Mouse (Mus musculus) hindbrain, postnatal 0 days (tissue): Measurements from ENCODE around the gene Stk39. TPM values are rescaled to one million over a fixed set of nuclear protein-coding genes. Genes with fewer than 3 reads are reported as not detected.

Source experiments
- ATAC-seq: fragments of 200-750 bp; cut with Nextera tagmentation; 2 replicates; pipeline ENCODE4 v1.8.0; 2017; ENCODE audit warnings: mild to moderate bottlenecking, moderate TSS enrichment, moderate library complexity
- DNase-seq: peaks from one replicate; pipeline ENCODE4 v3.0.0-alpha.2; 2015; ENCODE audit warnings: low spot score
- H3K27ac ChIP-seq: fragments of 300-500 bp; sonication (generic); 2 replicates; pipeline ENCODE4 v1.5.1; 2014; ENCODE audit warnings: mild to moderate bottlenecking
- H3K27me3 ChIP-seq: fragments of 300-500 bp; sonication (generic); 2 replicates; pipeline ENCODE4 v1.6.1; 2014; ENCODE audit warnings: low read length, mixed read lengths; ENCODE audit not compliant: insufficient read depth
- H3K36me3 ChIP-seq: fragments of 300-500 bp; sonication (generic); 2 replicates; pipeline ENCODE4 v1.6.1; 2014; ENCODE audit warnings: low read length, mixed read lengths; ENCODE audit not compliant: insufficient read depth
- H3K4me1 ChIP-seq: fragments of 300-500 bp; sonication (generic); 2 replicates; pipeline ENCODE4 v1.6.1; 2014; ENCODE audit warnings: antibody characterized with exemption, low read length, mixed read lengths; ENCODE audit not compliant: insufficient read depth
- H3K4me2 ChIP-seq: fragments of 300-500 bp; sonication (generic); 2 replicates; pipeline ENCODE4 v1.6.1; 2014; ENCODE audit warnings: low read depth, mild to moderate bottlenecking, low read length, moderate library complexity, mixed read lengths
- H3K4me3 ChIP-seq: fragments of 300-500 bp; sonication (generic); 2 replicates; pipeline ENCODE4 v1.5.1; 2014; ENCODE audit warnings: low read length
- H3K9ac ChIP-seq: fragments of 300-500 bp; sonication (generic); replicated peaks from 2 replicates; pipeline ENCODE4 v1.6.1; 2014; ENCODE audit warnings: mild to moderate bottlenecking, low read length, moderate library complexity, mixed read lengths
- H3K9me3 ChIP-seq: fragments of 300-500 bp; sonication (generic); 2 replicates; pipeline ENCODE4 v1.6.1; 2016; ENCODE audit warnings: low read length, mixed read lengths
- CTCF ChIP-seq: IDR thresholded peaks from 2 replicates; pipeline ENCODE4 v1.5.1; 2016; ENCODE audit warnings: antibody characterized with exemption, control low read depth, low read depth
- WGBS: fragments of 180-500 bp; shearing (Covaris S2); extraction: QIAGEN DNeasy Blood & Tissue Kit; methylation state at CpG from one replicate; pipeline ENCODE4 v1.1.7; 2014; 5-methylcytosine and 5-hydroxymethylcytosine counted together
- polyA plus RNA-seq: library from polyadenylated mRNA; unstranded; fragments of >200 nt; fragmentation: Nextera tagmentation; extraction: Ambion mirVana; gene quantifications from 2 replicates; pipeline ENCODE4 v1.2.1, GENCODE M21; 2015
- total RNA-seq: library from RNA; depleted of rRNA; stranded (reverse); fragments of >200 nt; gene quantifications from 2 replicates; pipeline ENCODE4 v1.2.3, GENCODE M21; 2014

The Stk39 gene
- total and polyA plus RNA-seq, 2 experiments from 2014 or later: 30.8 to 38.4 TPM

DNA sequence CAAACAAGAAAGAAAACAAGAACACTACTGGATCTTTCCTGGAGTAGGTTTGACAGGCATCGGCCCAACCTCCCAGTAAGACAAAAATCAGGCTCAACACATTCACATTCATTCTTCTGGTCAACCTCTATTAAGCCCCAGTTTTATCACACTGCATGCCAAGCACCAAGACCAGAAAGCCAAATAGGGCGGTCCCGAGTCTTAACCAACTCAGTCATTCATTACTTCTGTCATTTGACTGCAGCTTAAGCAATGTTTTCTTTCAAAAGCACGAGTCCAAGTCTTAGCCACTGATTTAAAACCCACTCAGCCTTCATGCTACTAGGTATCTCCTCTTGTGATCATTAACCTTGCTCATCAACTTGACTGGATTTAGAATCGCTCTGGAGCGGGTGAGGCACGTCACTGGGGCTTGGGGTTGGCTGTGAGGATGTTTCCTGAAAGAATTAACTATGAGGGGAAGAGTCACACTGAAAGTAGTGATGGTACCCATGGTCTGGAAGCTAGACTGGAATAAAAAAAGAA lies 129.9 kb downstream of the Stk39 start:
- H3K4me3 ChIP-seq: no peak overlapping the region
- 81% methylated on average over 7 of the region's 7 CpGs for WGBS

DNA sequence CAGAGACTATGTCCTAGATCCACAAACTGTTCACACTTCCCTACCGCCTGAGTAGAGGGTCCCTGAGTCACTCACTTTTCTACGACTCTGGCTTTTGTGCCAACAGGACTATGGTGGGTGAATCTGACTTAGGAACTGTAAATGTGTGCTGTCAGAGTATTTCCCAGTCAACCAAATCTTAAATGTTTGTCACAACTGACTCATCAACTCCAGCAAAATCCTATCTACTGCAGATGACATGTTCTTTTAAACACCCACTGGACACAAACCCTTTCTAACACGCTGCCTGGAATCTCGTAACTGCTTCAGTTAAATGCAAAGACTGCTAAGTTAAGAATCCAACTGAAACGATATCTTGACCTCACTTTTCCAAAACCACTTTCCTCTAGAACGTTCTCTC lies 135.2 kb downstream of the Stk39 start:
- Histone ChIP-seq H3K27ac (no peak overlapping the region), H3K9me3 (no peaks in the 10 kb centered on the region), H3K36me3 (peaks cover 4% of the 10 kb centered on the region; the same call in 1 of the 2 replicates), H3K4me1 (no peaks in the 10 kb centered on the region), H3K9ac (no peak overlapping the region), H3K27me3 (no peaks in the 10 kb centered on the region), H3K4me3 (no peak overlapping the region), H3K4me2 (no peak overlapping the region)
- ATAC-seq (no peak), DNase-seq (no peak)
- no peak for TF ChIP-seq CTCF
- 93% methylated on average over 6 of the region's 6 CpGs for WGBS

More for the DNA sequence above, 129.9 kb downstream of the Stk39 start:
- H3K4me1 ChIP-seq: no peaks in the 10 kb centered on the region
- no peaks in the 10 kb centered on the region for H3K9me3 ChIP-seq
- no peaks in the 10 kb centered on the region for H3K27me3 ChIP-seq
- DNase-seq: no peak
- no peak for ATAC-seq
- no peak overlapping the region for H3K27ac ChIP-seq
- H3K36me3 ChIP-seq: peaks cover 16% of the 10 kb centered on the region; the same call in 1 of the 2 replicates
- H3K9ac ChIP-seq: no peak overlapping the region
- H3K4me2 ChIP-seq: no peak overlapping the region
- no peak for TF ChIP-seq CTCF

GRCm38 (mm10) chr2:68334945-68335344 lies 137.1 kb downstream of the Stk39 start:
- Histone ChIP-seq H3K36me3 (peaks cover 4% of the 10 kb centered on the region; the same call in 1 of the 2 replicates), H3K27me3 (no peaks in the 10 kb centered on the region), H3K9me3 (no peaks in the 10 kb centered on the region), H3K4me2 (no peak overlapping the region), H3K4me3 (no peak overlapping the region), H3K9ac (no peak overlapping the region), H3K27ac (no peak overlapping the region), H3K4me1 (no peaks in the 10 kb centered on the region)
- DNase-seq (no peak), ATAC-seq (no peak)
- WGBS: 51% methylated on average over 5 of the region's 5 CpGs
- TF ChIP-seq CTCF: no peak

- Histone ChIP-seq H3K36me3 (no peaks in the 10 kb centered on the region), H3K9ac (no peak overlapping the region), H3K27ac (no peak overlapping the region), H3K4me2 (no peak overlapping the region), H3K4me1 (peaks cover 6% of the 10 kb centered on the region; the same call in 1 of the 2 replicates), H3K27me3 (no peaks in the 10 kb centered on the region), H3K9me3 (no peaks in the 10 kb centered on the region), H3K4me3 (no peak overlapping the region)
- 67% methylated on average over 5 of the region's 5 CpGs for WGBS
- 0 out of 2 replicates have a peak, but pooled peaks have one; percentile 44 for ATAC-seq
- no peak for TF ChIP-seq CTCF
- DNase-seq: peak; percentile 35
Measured at GRCm38 (mm10) chr2:68325306-68325705, 146.8 kb downstream of the Stk39 start.

DNA sequence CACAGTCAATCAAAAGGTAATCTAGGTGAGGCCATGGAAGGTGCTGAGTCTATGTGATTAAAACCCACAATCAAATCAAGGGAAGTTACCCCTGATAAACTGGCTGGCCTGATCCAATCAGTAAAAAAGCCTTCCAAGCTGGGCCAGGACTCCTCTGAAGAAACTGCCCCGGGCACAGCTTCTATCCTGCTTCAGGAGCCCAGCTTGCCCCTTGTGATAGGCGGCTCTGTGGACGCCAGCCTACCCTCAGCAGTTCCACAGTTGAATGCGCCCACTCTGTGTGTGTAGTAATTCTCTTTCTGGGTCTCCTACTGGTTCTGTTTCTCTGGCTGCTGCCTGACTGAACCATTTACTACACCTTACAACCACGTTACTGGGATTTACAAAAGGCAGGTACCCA lies 150.8 kb downstream of the Stk39 start:
- Histone ChIP-seq H3K4me2 (no peak overlapping the region), H3K4me1 (peaks cover 15% of the 10 kb centered on the region), H3K9ac (no peak overlapping the region), H3K27ac (peak overlapping the region; percentile 17; the same call in 1 of the 2 replicates), H3K9me3 (no peaks in the 10 kb centered on the region), H3K36me3 (no peaks in the 10 kb centered on the region), H3K4me3 (no peak overlapping the region), H3K27me3 (no peaks in the 10 kb centered on the region)
- 57% methylated on average over 5 of the region's 5 CpGs for WGBS
- no peak for TF ChIP-seq CTCF
- ATAC-seq (no peak), DNase-seq (no peak)

- 14% methylated on average over 10 of the region's 10 CpGs for WGBS
- peak; percentile 57 for DNase-seq
- no peak overlapping the region for H3K9ac ChIP-seq
Measured at GRCm38 (mm10) chr2:68320670-68321069, 151.4 kb downstream of the Stk39 start.

DNA sequence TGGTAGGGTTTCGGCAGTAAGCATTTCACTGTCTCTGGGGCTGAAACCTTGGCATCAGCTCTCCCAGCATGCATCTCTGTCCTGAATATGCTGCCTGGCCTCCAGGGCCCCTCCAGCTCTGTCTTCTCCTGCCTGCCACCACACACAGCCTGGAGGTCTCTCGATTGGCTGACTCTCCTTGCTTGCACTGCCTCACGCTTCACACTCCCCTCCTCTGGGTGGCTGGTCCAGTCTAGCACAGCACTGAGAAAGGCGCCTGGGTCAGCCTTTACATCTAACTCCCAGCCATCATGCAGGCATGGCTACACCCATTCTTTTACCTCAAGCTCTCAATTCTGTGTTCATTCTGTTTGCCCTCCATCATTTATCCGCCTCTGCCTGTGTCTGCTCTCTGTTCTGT lies 153.6 kb downstream of the Stk39 start:
- peaks cover 15% of the 10 kb centered on the region for H3K4me1 ChIP-seq
- no peak overlapping the region for H3K4me3 ChIP-seq
- ATAC-seq (peak; percentile 48; the same call in 1 of the 2 replicates), DNase-seq (no peak)
- H3K27ac ChIP-seq: no peak overlapping the region
- WGBS: 55% methylated on average over 5 of the region's 5 CpGs
- no peak for TF ChIP-seq CTCF
- no peak overlapping the region for H3K4me2 ChIP-seq
- no peaks in the 10 kb centered on the region for H3K27me3 ChIP-seq
- no peaks in the 10 kb centered on the region for H3K36me3 ChIP-seq
- no peak overlapping the region for H3K9ac ChIP-seq
- H3K9me3 ChIP-seq: no peaks in the 10 kb centered on the region

More at GRCm38 (mm10) chr2:68320670-68321069, 151.4 kb downstream of the Stk39 start:
- peak; percentile 28; the same call in 1 of the 2 replicates for ATAC-seq
- H3K27ac ChIP-seq: peak overlapping the region; percentile 17; the same call in 1 of the 2 replicates
- no peak for TF ChIP-seq CTCF
- peak overlapping the region; percentile 27 for H3K4me2 ChIP-seq
- H3K36me3 ChIP-seq: no peaks in the 10 kb centered on the region
- H3K4me1 ChIP-seq: peaks cover 15% of the 10 kb centered on the region
- H3K27me3 ChIP-seq: no peaks in the 10 kb centered on the region
- H3K9me3 ChIP-seq: no peaks in the 10 kb centered on the region
- H3K4me3 ChIP-seq: no peak overlapping the region
